Mouse (Mus musculus) thymus, adult 2 months (tissue): ENCODE results near the gene 5830473C10Rik.

Source experiments
- CTCF ChIP-seq: fragments of 200-500 bp; IDR thresholded peaks from 2 replicates; pipeline ENCODE4 v1.5.1; 2012; ENCODE audit warnings: mild to moderate bottlenecking, control low read depth, low read length, moderate library complexity, borderline replicate concordance; ENCODE audit not compliant: control insufficient read depth, poor library complexity, insufficient read depth; ENCODE audit errors: extremely low read depth
- POLR2A ChIP-seq: fragments of 200-500 bp; IDR thresholded peaks from 2 replicates; pipeline ENCODE4 v1.6.1; 2012; ENCODE audit warnings: mild to moderate bottlenecking, low read length, control low read depth, moderate library complexity; ENCODE audit not compliant: control insufficient read depth, poor library complexity, insufficient read depth; ENCODE audit errors: extremely low read depth

- no peak for TF ChIP-seq CTCF
- no peak for TF ChIP-seq POLR2A
Observed at GRCm38 (mm10) chr5:90560743-90561142, at the start of gene 5830473C10Rik.
